Mouse (Mus musculus): ENCODE results near the gene Ptges2. TPM values are rescaled to one million over a fixed set of nuclear protein-coding genes. Genes with fewer than 3 reads are reported as not detected.

Ptges2 gene
- 23.8 and 26.4 TPM in 2 replicates for polyA plus RNA-seq (2016; fragmentation: Nextera tagmentation; extraction: Ambion mirVana)

DNA sequence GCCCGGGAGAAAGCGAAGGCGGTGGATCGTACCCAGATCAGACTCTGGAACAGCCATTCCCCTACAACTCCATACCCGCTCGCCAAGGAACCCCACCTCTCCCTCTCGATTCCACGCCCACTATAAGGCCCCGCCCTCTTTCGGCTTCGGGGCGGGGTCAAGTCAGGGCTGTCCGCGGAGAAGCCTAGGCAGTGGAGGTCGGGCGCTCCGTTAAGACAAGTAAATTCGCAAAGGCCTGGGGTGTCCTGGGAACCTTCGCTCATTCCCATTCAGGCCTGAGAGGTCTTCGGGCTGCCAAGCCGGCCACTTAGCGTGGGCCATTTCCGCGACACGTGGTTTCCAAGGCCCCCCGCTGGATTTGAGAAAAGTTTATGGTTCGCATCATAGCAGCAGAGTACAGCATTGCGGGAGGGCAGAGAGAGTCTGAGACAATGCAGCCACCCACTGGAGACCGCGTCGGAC is at the start of gene Ptges2:
Ptges2 (plus strand) TSS at position 413 of the 462 bp plus-strand sequence.
- peaks cover 23% of the 10 kb centered on the region for H3K36me3 ChIP-seq (replicated peaks)
- peak; percentile 91 for DNase-seq (ENCODE audit: extremely low spot score, low spot score)
- WGBS, result under 1% methylated on average over 31 of the region's 31 CpGs
- H3K27ac ChIP-seq, result peak within 1 kb of the TSS; percentile 90
- H3K4me3 ChIP-seq, result peak within 1 kb of the TSS; percentile 80
- H3K9me3 ChIP-seq, result peaks cover 4% of the 10 kb centered on the region; the same call in 1 of the 2 replicates
- H3K27me3 ChIP-seq (ENCODE audit: poor library complexity, severe bottlenecking), result no peaks in the 10 kb centered on the region
- H3K4me1 ChIP-seq, result peaks cover 36% of the 10 kb centered on the region

DNA sequence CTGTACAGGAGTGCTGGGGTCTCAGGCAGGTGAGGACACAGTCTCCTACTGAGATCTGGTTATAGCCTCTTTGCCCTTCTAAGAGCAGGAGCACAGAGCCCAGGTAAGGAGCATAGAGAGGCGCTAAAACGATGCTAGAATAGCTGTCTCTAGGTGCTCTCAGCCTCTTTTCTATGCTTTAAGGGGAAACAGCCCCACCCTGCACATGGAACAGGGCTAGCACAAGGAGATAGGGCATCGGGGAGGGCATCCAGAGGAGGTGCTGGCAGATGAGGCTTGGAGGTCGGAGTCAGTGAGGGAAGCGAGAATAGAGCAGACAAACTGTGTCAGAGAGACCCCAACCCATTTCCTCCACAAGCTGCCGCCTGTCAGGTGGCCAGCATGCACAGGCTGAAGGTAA is 48.7 kb upstream of the Ptges2 start:
- Histone ChIP-seq H3K36me3 (replicated peaks) (no peaks in the 10 kb centered on the region), H3K4me3 (no peak overlapping the region), H3K4me1 (peaks cover 40% of the 10 kb centered on the region), H3K27ac (no peak overlapping the region), H3K9me3 (no peaks in the 10 kb centered on the region), H3K27me3 (ENCODE audit: poor library complexity, severe bottlenecking) (peaks cover 27% of the 10 kb centered on the region)
- DNase-seq (ENCODE audit: extremely low spot score, low spot score), result no peak
- WGBS, result 79% methylated on average over 6 of the region's 6 CpGs

DNA sequence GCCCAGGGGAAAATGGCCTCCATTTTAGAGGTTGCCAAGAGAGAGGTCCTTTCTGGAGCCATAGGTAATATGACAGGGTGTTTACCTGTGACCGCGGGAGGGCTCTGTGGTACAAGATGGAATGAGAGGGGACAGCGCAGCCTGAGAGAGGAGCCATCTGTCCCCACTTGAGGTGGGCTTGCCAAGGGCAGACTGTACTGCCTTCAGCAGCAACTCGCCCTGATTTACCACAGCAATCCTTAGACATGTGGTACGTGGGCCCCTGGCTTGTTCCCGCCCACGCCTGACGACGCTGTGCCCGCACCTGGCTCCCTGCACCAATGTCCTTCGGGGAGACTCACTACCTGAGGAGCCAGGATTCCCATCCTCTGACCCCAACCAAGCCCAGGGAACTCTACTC is 47.4 kb upstream of the Ptges2 start:
- no peaks in the 10 kb centered on the region for H3K9me3 ChIP-seq
- peaks cover 35% of the 10 kb centered on the region for H3K27me3 ChIP-seq (ENCODE audit: poor library complexity, severe bottlenecking)
- peaks cover 46% of the 10 kb centered on the region for H3K4me1 ChIP-seq
- DNase-seq (ENCODE audit: extremely low spot score, low spot score), result no peak
- no peak overlapping the region for H3K27ac ChIP-seq
- no peaks in the 10 kb centered on the region for H3K36me3 ChIP-seq (replicated peaks)
- WGBS, result 86% methylated on average over 11 of the region's 11 CpGs
- no peak overlapping the region for H3K4me3 ChIP-seq

DNA sequence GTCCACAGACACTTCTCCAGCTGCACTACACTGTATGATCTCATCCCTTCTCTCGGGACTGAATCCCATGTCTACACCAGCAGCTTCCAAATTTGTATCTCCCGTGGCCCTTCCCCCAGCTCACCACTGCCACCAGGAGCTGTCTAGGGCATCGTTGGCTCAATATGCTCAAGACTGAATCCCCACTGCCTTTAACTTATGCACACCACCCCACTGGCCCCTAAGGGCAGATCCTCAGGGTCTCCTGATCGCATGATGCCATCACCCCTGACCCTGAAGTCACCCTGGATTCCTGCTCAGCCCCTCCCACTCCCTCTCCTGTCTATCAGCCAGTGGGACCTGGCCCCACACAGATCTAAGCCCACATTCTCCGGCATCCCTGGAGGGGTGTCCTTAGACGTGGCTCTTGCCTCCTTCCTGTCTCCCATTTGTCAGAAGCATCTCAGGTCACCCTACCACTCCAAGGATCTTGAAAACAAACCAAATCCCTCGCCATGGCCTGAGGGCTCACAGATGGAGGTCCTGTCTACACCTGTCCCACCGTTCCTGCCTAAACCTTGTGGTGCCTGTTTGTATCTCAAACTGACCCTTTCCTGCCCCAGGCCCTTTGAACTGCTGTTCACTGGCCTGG is 46.0 kb upstream of the Ptges2 start:
- H3K27ac ChIP-seq, result no peak overlapping the region
- no peak overlapping the region for H3K4me3 ChIP-seq
- WGBS, result 68% methylated on average over 8 of the region's 8 CpGs

DNA sequence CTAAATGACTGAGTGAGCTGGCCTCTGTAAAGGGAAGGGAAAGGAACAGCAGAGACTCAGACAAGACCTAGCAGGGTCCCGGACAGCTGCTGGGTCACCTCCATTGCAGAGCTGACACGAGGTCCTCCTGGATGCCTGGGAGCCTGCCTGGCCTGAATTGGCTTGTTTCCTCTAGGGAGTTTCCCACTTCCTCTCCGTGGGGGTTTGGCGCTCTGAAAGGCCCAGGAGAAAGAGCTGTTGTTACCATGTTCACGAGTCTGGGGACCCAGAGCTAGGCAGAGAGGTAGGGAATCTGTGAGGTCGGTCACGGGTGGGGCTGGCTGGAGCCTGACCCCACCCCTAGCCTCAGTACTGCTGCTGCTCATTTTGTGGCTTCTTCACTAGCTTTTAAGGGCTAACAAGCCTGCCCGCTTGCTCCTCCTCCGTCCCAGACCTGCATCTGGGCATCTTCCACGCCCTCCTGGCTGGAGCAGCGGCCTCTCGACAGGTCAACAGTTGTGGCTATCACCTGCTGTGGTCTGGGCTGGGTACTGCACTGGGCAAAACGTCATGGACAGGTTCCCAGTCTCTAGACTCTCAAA is 45.1 kb upstream of the Ptges2 start:
- no peak overlapping the region for H3K4me3 ChIP-seq
- H3K4me1 ChIP-seq, result peaks cover 47% of the 10 kb centered on the region
- no peaks in the 10 kb centered on the region for H3K36me3 ChIP-seq (replicated peaks)
- 58% methylated on average over 13 of the region's 13 CpGs for WGBS
- H3K27ac ChIP-seq, result peak overlapping the region; percentile 30; the same call in 1 of the 2 replicates
- DNase-seq (ENCODE audit: extremely low spot score, low spot score), result no peak
- H3K27me3 ChIP-seq (ENCODE audit: poor library complexity, severe bottlenecking), result peaks cover 35% of the 10 kb centered on the region
- H3K9me3 ChIP-seq, result no peaks in the 10 kb centered on the region

More for the DNA sequence above, 46.0 kb upstream of the Ptges2 start:
- H3K27me3 ChIP-seq (ENCODE audit: poor library complexity, severe bottlenecking), result peaks cover 35% of the 10 kb centered on the region
- H3K4me1 ChIP-seq, result peaks cover 51% of the 10 kb centered on the region
- no peaks in the 10 kb centered on the region for H3K9me3 ChIP-seq
- no peak for DNase-seq (ENCODE audit: extremely low spot score, low spot score)
- no peaks in the 10 kb centered on the region for H3K36me3 ChIP-seq (replicated peaks)

DNA sequence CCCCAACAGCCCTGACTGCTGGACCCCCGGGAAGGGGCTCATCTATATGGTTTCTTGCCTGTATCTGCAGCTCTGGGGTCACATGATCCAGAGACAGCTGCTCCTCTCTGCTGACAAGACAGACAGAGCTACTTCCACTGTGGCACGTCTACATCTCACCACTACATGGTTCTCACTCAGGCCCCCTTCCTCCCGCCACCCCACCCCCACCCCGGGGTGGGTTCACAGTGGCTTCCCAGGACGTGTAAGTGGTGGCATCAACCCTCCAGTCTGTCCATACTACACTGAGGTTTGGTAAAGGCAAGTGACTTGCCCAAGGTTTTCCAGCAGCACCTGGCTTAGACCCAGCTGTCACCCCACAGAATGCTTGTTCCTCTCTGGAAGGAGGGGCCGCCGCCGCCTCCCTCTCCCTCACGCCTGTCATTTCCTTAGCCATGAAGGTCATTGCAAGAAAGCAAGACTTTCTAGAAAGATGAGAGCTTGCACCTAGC is 44.2 kb upstream of the Ptges2 start:
- Histone ChIP-seq H3K27ac (peak overlapping the region; percentile 85), H3K36me3 (replicated peaks) (no peaks in the 10 kb centered on the region), H3K4me1 (peaks cover 47% of the 10 kb centered on the region), H3K9me3 (no peaks in the 10 kb centered on the region), H3K4me3 (peak overlapping the region; percentile 71), H3K27me3 (ENCODE audit: poor library complexity, severe bottlenecking) (peaks cover 35% of the 10 kb centered on the region)
- WGBS, result 58% methylated on average over 9 of the region's 9 CpGs
- DNase-seq (ENCODE audit: extremely low spot score, low spot score), result no peak

DNA sequence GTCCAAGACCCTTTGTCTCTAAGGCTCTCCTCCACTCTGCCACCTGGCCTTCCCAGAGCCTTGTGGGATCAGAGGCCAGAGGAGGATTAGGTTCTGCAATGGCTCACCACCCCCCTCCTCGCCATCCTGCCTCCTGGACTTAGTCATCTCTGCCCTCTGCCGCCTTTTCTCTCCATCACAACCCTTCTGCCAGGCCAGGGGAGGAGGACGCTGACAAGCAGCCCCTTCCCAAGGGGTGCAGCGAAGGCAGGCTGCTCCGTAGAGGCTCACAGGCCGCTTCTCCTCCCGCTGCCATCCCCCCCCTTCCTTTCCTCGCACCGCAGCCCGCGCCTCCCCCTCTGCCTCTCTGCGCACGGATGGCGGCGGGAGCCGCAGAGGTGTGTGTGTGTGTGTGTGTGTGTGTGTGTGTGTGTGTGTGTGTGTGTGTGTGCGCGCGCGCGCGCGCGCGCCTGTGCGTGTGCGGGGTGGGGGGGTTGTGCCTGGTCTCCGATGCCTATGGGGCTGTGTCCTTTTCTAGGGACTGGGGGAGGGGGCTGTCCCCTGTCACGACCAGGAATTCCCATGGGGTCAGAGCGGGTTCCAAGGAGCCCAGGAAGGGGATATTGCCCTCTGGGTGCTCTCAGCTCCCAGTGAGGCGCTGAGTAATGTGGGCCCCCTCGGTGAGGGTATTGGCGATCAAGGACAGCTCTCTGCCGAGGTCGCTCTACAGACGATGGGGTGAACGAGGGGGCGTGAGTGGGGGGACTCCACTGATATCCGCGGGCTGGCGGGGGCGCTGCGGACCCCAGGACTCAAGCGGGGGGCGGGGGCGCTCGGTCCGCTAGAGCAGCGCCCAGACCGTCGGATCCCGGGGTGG is 43.3 kb upstream of the Ptges2 start, which contains the start of gene Ciz1:
Ciz1 (plus strand) TSS at position 177 of the 856 bp plus-strand sequence.
- peaks cover 51% of the 10 kb centered on the region for H3K4me1 ChIP-seq
- peak within 1 kb of the TSS; percentile 85 for H3K27ac ChIP-seq

DNA sequence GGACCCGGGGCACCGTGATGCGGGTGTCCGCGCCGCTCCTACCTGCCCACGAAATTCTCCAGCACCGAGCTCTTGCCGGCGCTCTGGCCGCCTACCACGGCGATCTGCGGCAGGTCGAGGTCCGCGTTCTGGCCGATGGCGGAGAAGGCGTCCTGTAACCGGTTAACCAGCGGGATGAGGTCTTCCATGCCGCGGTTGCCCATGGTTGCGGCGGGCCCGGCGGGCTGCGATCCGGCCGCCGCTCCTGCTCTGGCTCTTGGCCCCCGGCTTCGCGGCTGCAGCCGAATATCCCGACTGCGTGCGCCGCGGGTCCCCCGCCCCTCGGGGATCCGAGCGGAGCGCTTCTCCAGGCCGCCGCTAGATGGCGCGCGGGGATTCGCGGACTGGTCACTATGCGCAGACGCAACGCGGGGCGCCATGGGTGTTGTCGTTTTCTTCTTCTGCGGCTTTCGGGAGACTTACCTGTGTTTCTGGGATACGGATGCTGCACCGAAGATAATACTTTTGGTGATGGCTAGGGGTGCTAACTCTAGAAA is 42.6 kb upstream of the Ptges2 start, which contains the start of gene Dnm1:
Dnm1 (minus strand) TSS at position 332 of the 536 bp plus-strand sequence.
- Histone ChIP-seq H3K4me3 (peak within 1 kb of the TSS; percentile 71), H3K27me3 (ENCODE audit: poor library complexity, severe bottlenecking) (peaks cover 35% of the 10 kb centered on the region), H3K27ac (peak within 1 kb of the TSS; percentile 85), H3K4me1 (peaks cover 51% of the 10 kb centered on the region), H3K9me3 (no peaks in the 10 kb centered on the region), H3K36me3 (replicated peaks) (no peaks in the 10 kb centered on the region)
- DNase-seq (ENCODE audit: extremely low spot score, low spot score), result peak; percentile 89
- WGBS, result under 1% methylated on average over 63 of the region's 63 CpGs

More for the DNA sequence above, 43.3 kb upstream of the Ptges2 start, which contains the start of gene Ciz1:
- H3K4me3 ChIP-seq, result peak within 1 kb of the TSS; percentile 71
- peaks cover 35% of the 10 kb centered on the region for H3K27me3 ChIP-seq (ENCODE audit: poor library complexity, severe bottlenecking)
- H3K36me3 ChIP-seq (replicated peaks), result no peaks in the 10 kb centered on the region
- WGBS, result under 1% methylated on average over 52 of the region's 52 CpGs
- H3K9me3 ChIP-seq, result no peaks in the 10 kb centered on the region
- DNase-seq (ENCODE audit: extremely low spot score, low spot score), result peak; percentile 39

DNA sequence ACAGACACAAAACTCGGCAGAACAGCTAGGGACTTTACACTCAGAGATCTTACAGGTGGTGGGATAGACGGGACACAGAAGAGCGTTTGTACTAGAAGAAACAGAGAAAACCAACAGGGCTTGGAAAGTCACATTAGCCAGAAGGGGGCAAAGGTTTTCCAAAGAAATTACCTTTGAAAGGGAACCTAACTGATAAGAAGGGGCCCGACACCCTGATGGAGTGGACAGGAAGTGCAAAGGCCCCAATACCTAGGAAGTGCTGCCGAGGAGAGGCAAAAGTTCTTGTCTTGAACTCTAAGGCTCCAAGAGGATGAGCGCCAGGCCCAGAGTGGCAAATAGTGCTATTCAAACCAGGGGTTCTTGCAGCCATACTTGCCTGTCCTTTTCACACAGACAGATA is 41.9 kb upstream of the Ptges2 start:
- Histone ChIP-seq H3K36me3 (replicated peaks) (no peaks in the 10 kb centered on the region), H3K4me3 (no peak overlapping the region; the same call in 1 of the 2 replicates), H3K27me3 (ENCODE audit: poor library complexity, severe bottlenecking) (peaks cover 35% of the 10 kb centered on the region), H3K27ac (no peak overlapping the region), H3K9me3 (no peaks in the 10 kb centered on the region), H3K4me1 (peaks cover 51% of the 10 kb centered on the region)
- 78% methylated on average over 6 of the region's 6 CpGs for WGBS
- DNase-seq (ENCODE audit: extremely low spot score, low spot score), result no peak

DNA sequence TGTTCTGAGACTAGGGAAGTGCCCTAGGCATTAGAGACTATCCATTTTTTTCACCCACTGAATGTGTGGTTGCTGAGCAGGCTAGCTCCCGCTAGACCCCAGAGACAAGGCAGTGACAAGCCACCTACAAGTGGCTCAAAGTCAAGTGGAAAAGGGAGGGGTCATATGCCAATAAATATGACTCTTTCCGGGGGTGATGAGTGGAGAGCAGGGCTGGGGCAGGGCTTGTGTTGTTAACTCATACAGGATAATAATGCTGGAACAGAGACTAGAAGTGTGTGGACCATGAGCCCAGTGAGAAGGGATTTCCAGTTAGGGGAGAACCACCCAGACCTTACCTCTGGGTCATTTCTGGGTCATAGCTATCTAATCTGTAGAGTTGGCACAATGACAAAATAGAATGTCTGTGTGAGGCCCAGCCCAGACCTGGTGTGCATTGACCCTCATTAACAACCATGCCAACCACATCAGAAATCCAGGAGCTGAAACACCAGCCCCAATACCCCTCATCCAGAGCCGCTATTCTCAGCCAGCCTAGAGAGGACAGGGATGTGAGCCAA is 41.3 kb upstream of the Ptges2 start:
- Histone ChIP-seq H3K4me1 (peaks cover 49% of the 10 kb centered on the region), H3K36me3 (replicated peaks) (no peaks in the 10 kb centered on the region), H3K27me3 (ENCODE audit: poor library complexity, severe bottlenecking) (peaks cover 33% of the 10 kb centered on the region), H3K27ac (no peak overlapping the region), H3K9me3 (no peaks in the 10 kb centered on the region), H3K4me3 (no peak overlapping the region)
- whole genome bisulfite sequencing, result 89% methylated on average over 3 of the region's 3 CpGs
- DNase-seq (ENCODE audit: extremely low spot score, low spot score), result no peak

DNA sequence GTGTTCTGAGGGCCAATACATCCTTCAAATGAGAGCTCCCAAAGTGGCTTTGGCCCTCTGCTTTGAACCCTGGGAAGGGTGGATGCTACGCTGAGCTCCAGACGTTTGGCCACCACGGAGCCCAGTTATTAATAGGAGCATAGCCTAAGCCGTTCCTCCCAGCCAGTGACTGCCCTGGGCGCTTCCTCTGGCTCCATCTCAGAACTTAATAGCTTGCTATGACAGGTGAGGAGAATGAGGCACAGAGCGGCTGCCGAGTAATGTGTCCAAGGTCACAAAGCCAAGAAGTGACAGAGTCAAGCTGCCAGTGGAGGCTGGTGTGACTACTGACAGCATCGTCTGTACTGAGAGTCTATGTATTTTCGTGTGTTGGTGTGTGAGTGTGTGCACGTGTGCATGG is 39.5 kb upstream of the Ptges2 start:
- no peaks in the 10 kb centered on the region for H3K9me3 ChIP-seq
- 88% methylated on average over 10 of the region's 10 CpGs for WGBS
- DNase-seq (ENCODE audit: extremely low spot score, low spot score), result no peak
- no peak overlapping the region for H3K4me3 ChIP-seq
- peaks cover 46% of the 10 kb centered on the region for H3K4me1 ChIP-seq
- no peaks in the 10 kb centered on the region for H3K36me3 ChIP-seq (replicated peaks)
- H3K27ac ChIP-seq, result no peak overlapping the region
- peaks cover 20% of the 10 kb centered on the region for H3K27me3 ChIP-seq (ENCODE audit: poor library complexity, severe bottlenecking)

DNA sequence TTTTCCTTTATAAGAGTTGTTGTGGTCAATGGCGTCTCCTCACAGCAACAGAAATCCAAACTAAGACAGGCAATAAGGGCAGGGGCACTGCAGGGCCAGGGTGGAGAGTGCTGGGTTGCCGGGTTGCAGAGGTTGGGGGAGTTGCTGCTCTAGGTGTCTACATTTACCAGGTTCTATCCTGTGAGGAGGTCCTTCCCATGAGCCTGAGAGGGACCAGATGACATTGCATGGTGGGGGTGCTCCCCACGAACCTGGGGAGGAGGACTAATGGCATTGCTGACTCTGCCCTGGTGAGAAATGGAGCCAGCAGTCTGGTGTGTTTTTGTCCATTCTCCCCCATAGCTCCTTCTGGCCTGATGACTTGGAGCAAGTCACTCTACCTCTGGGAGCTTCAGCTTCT is 38.0 kb upstream of the Ptges2 start:
- Histone ChIP-seq H3K27me3 (ENCODE audit: poor library complexity, severe bottlenecking) (peaks cover 14% of the 10 kb centered on the region), H3K9me3 (no peaks in the 10 kb centered on the region), H3K4me3 (no peak overlapping the region), H3K27ac (no peak overlapping the region), H3K4me1 (peaks cover 40% of the 10 kb centered on the region), H3K36me3 (replicated peaks) (no peaks in the 10 kb centered on the region)
- DNase-seq (ENCODE audit: extremely low spot score, low spot score), result no peak
- WGBS, result 83% methylated on average over 3 of the region's 3 CpGs

Measured in forebrain, embryonic 10.5 days (tissue).